10 mouse cellular contexts compared by ENCODE assay signal in genomic region chr2:38906097-38906496, GRCm38 (mm10). TPM values are rescaled to one million over a fixed set of nuclear protein-coding genes. Genes with fewer than 3 reads are reported as not detected.
A peak's percentile ranks its signal among the peaks of the same experiment; 100 is the strongest.
DNase-seq lines count a peak whose midpoint lies in the region; ATAC-seq and TF ChIP-seq lines count a peak whose summit lies in the region.
"Had no signal": no experiment of that assay in that cellular context is flagged by ENCODE, and none has a peak within 500 bp of the region (broad histone marks: within the 10 kb centered on the region; RNA-seq: fewer than 3 reads in every experiment).

No protein-coding gene starts in this region.

- no peak overlapping the region for H3K4me3 ChIP-seq in intestine, postnatal 0 days (ENCODE audit: low read depth, low read length)

- H3K4me1 ChIP-seq in intestine, postnatal 0 days (replicated peaks; ENCODE audit: control insufficient read depth, insufficient read depth, low read length): no peaks in the 10 kb centered on the region

- H3K27ac ChIP-seq in intestine, postnatal 0 days (ENCODE audit: low read depth, low read length): no peak overlapping the region

- TF ChIP-seq CTCF in intestine, postnatal 0 days (IDR thresholded peaks at IDR 0.05; ENCODE audit: low read depth): no peak

- no peaks in the 10 kb centered on the region for H3K9me3 ChIP-seq in intestine, postnatal 0 days (ENCODE audit: control insufficient read depth)

- no peak for ATAC-seq in intestine, postnatal 0 days

- peak; percentile 90 for DNase-seq in heart, adult 11 months
- DNase-seq in heart, adult 8-10 months (ENCODE audit: low spot score): no peak
- peak; percentile 33 for DNase-seq in 3T3-L1 (ENCODE audit: low read depth, low spot score)
- peak; percentile 17 to 22 for DNase-seq in frontal cortex, postnatal 14 days (ENCODE audit: low spot score in 2 of 2)
- DNase-seq in left cerebral cortex, adult 18-20 months (ENCODE audit: low spot score in 2 of 2): peak; percentile 44 to 49
- DNase-seq in cerebellum, adult 11-12 months: no peak
- no peak for DNase-seq in embryo, embryonic 10 days (ENCODE audit: low spot score)
- DNase-seq: lung, adult 18-20 months; retina, postnatal 1 day had no signal

- no peak overlapping the region for H3K4me2 ChIP-seq in intestine, postnatal 0 days (replicated peaks; ENCODE audit: low read depth)

- WGBS in intestine, postnatal 0 days: 52% methylated on average over 5 of the region's 5 CpGs

- H3K36me3 ChIP-seq in intestine, postnatal 0 days (ENCODE audit: control insufficient read depth, insufficient read depth): no peaks in the 10 kb centered on the region

- H3K9ac ChIP-seq in intestine, postnatal 0 days (ENCODE audit: low read depth, low read length): no peak overlapping the region

- H3K27me3 ChIP-seq in intestine, postnatal 0 days (replicated peaks; ENCODE audit: control insufficient read depth, insufficient read depth, low read length): no peaks in the 10 kb centered on the region

RNA-seq across cellular contexts. Expression of gene Nr6a1, which starts 21.4 kb away (rescaled TPM):
- total RNA-seq in heart, adult 8-10 months (2022): 1 to 10 TPM; 1.2 to 2.2 (median 1.9) TPM
- total RNA-seq in left cerebral cortex, adult 18-20 months (2021): 10 to 100 TPM; 10.7 to 11.9 TPM
- polyA plus RNA-seq in intestine, postnatal 0 days (2015; fragmentation: Nextera tagmentation; extraction: Ambion mirVana): 1.6 and 1.7 TPM in 2 replicates

RNA-seq across cellular contexts. Expression of gene Olfml2a, which starts 25.7 kb away (rescaled TPM):
- 1 to 10 TPM; 3.2 to 3.9 (median 3.6) TPM for total RNA-seq in heart, adult 8-10 months (2022)
- 1 to 10 TPM; 2.3 to 2.9 TPM for total RNA-seq in left cerebral cortex, adult 18-20 months (2021)
- polyA plus RNA-seq in intestine, postnatal 0 days (2015; fragmentation: Nextera tagmentation; extraction: Ambion mirVana): 1.2 and 1.5 TPM in 2 replicates

Comparison
In these comparisons a context has a peak if more than half of its experiments do, and no peak if none do; other contexts are left out.
1. DNase-seq: peak in heart, adult 11 months (single experiment), 3T3-L1 (single experiment), frontal cortex, postnatal 14 days (2 of 2) and left cerebral cortex, adult 18-20 months (2 of 2); none in heart, adult 8-10 months (single experiment), cerebellum, adult 11-12 months (single experiment) and embryo, embryonic 10 days (single experiment).